In the genomic region with DNA sequence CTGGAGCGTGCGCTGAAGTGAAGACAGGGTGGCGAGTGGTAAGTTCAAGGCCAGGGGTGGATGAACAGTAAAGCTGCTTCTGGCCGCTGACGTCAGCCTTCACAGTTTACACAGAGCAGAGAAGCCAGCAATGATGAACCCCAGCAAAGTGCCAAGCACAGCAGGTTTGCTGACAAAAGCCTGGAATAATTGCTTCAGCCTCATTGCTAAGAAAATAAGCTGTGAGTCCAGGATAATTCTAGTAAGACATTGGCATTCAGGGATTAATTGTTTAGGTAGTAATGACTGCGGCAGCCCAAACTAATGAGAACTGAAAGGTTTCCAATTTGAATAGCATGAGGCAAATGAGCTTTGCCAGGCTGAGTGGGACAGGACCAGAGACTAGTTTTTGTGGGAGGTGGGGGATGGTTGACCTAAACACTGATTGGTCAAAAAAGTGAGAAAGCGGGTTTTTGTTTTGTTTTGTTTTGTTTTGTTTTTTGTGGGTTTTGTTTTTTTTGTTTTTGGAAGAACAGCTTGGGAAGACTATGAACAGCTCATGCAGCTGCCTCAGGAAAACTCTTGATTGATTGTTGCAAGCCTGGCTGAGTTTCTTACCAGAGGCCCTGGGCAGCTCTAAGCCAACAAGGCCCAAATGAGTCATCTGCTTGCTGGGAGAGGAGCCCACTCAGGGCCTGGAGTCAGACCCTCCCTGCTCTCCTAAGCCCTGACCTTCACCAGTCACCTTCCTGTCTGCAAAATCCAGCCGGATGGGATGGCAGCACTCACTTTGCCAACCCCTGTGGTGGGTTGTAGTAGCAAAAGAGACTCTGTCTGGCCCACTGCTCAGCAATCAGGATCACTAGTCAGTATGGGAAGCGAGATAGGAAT, we compare ENCODE assay signal across 12 mouse cellular contexts. TPM values are rescaled to one million over a fixed set of nuclear protein-coding genes. Genes with fewer than 3 reads are reported as not detected.
DNase-seq lines count a peak whose midpoint lies in the region; ATAC-seq and TF ChIP-seq lines count a peak whose summit lies in the region.
"Had no signal": no experiment of that assay in that cellular context is flagged by ENCODE, and none has a peak within 500 bp of the region (broad histone marks: within the 10 kb centered on the region; RNA-seq: fewer than 3 reads in every experiment).

No protein-coding gene starts in this region.

- peak; percentile 37; the same call in 1 of the 2 replicates for ATAC-seq in embryonic facial prominence, embryonic 14.5 days (ENCODE audit: low read depth)
- ATAC-seq in lung, postnatal 0 days = no peak
- ATAC-seq in midbrain, postnatal 0 days (ENCODE audit: low FRiP score) = no peak

- peak; percentile 33 for DNase-seq in embryonic facial prominence, embryonic 14.5 days (ENCODE audit: low spot score)
- no peak for DNase-seq in embryonic facial prominence, embryonic 10.5 days (ENCODE audit: low spot score)
- DNase-seq in lung, postnatal 25 days (ENCODE audit: low spot score) = peak; percentile 5
- no peak for DNase-seq in lung, postnatal 0 days (ENCODE audit: low spot score)
- peak; percentile 10 to 12 for DNase-seq in heart, adult 9 months (ENCODE audit: low spot score in 2 of 2)
- peak; percentile 74 for DNase-seq in midbrain, postnatal 0 days (ENCODE audit: low spot score)
- no peak for DNase-seq in cerebellum, adult 8-10 months
- no peak for DNase-seq in natural killer cell, adult 2 months (ENCODE audit: low spot score in 2 of 2)

- 67% methylated on average over 9 of the region's 9 CpGs for WGBS in embryonic facial prominence, embryonic 14.5 days
- WGBS in embryonic facial prominence, embryonic 10.5 days = 73% methylated on average over 9 of the region's 9 CpGs
- WGBS in lung, postnatal 0 days = 66% methylated on average over 9 of the region's 9 CpGs
- 59% methylated on average over 9 of the region's 9 CpGs for WGBS in midbrain, postnatal 0 days

- H3K4me1 ChIP-seq in embryonic facial prominence, embryonic 14.5 days (ENCODE audit: control insufficient read depth, insufficient read depth, low read length) = no peaks in the 10 kb centered on the region
- peaks cover 3% of the 10 kb centered on the region; the same call in 1 of the 2 replicates for H3K4me1 ChIP-seq in embryonic facial prominence, embryonic 10.5 days
- H3K4me1 ChIP-seq in lung, postnatal 0 days (ENCODE audit: insufficient read depth, low read depth, low read length) = no peaks in the 10 kb centered on the region
- no peaks in the 10 kb centered on the region for H3K4me1 ChIP-seq in midbrain, postnatal 0 days (ENCODE audit: insufficient read depth, low read length)
- H3K4me1 ChIP-seq: embryonic facial prominence, embryonic 13.5 days; limb, embryonic 12.5 days had no signal

- H3K4me2 ChIP-seq in embryonic facial prominence, embryonic 14.5 days (ENCODE audit: low read depth, low read length) = no peak overlapping the region
- H3K4me2 ChIP-seq in lung, postnatal 0 days (replicated peaks; ENCODE audit: low read depth, low read length) = no peak overlapping the region
- no peak overlapping the region for H3K4me2 ChIP-seq in midbrain, postnatal 0 days (ENCODE audit: low read depth, low read length, poor library complexity, severe bottlenecking)
- H3K4me2 ChIP-seq: embryonic facial prominence, embryonic 13.5 days; limb, embryonic 12.5 days had no signal

- H3K9ac ChIP-seq in embryonic facial prominence, embryonic 14.5 days (ENCODE audit: low read depth, low read length) = no peak overlapping the region
- no peak overlapping the region for H3K9ac ChIP-seq in lung, postnatal 0 days (replicated peaks; ENCODE audit: low read depth)
- H3K9ac ChIP-seq in midbrain, postnatal 0 days (replicated peaks; ENCODE audit: low read length, poor library complexity, severe bottlenecking) = no peak overlapping the region
- H3K9ac ChIP-seq: embryonic facial prominence, embryonic 13.5 days; limb, embryonic 12.5 days had no signal

- H3K27me3 ChIP-seq in embryonic facial prominence, embryonic 14.5 days (replicated peaks; ENCODE audit: control insufficient read depth, insufficient read depth, low read length) = no peaks in the 10 kb centered on the region
- H3K27me3 ChIP-seq in embryonic facial prominence, embryonic 10.5 days (replicated peaks; ENCODE audit: low read depth, poor library complexity, severe bottlenecking) = no peaks in the 10 kb centered on the region
- no peaks in the 10 kb centered on the region for H3K27me3 ChIP-seq in lung, postnatal 0 days (replicated peaks; ENCODE audit: insufficient read depth, low read length)
- no peaks in the 10 kb centered on the region for H3K27me3 ChIP-seq in midbrain, postnatal 0 days (ENCODE audit: insufficient read depth, low read length)
- H3K27me3 ChIP-seq: embryonic facial prominence, embryonic 13.5 days; limb, embryonic 12.5 days had no signal

- TF ChIP-seq CTCF in lung, postnatal 0 days (IDR thresholded peaks at IDR 0.05) = no peak
- TF ChIP-seq CTCF in midbrain, postnatal 0 days (IDR thresholded peaks at IDR 0.05) = no peak

- H3K9me3 ChIP-seq in embryonic facial prominence, embryonic 14.5 days (ENCODE audit: control insufficient read depth, low read length) = no peaks in the 10 kb centered on the region
- no peaks in the 10 kb centered on the region for H3K9me3 ChIP-seq in embryonic facial prominence, embryonic 10.5 days
- no peaks in the 10 kb centered on the region for H3K9me3 ChIP-seq in lung, postnatal 0 days (ENCODE audit: low read length)
- no peaks in the 10 kb centered on the region for H3K9me3 ChIP-seq in midbrain, postnatal 0 days (ENCODE audit: low read length)
- H3K9me3 ChIP-seq: embryonic facial prominence, embryonic 13.5 days; limb, embryonic 12.5 days had no signal

- no peaks in the 10 kb centered on the region for H3K36me3 ChIP-seq in embryonic facial prominence, embryonic 14.5 days (ENCODE audit: control insufficient read depth, insufficient read depth, low read length)
- H3K36me3 ChIP-seq in embryonic facial prominence, embryonic 10.5 days (replicated peaks) = no peaks in the 10 kb centered on the region
- no peaks in the 10 kb centered on the region for H3K36me3 ChIP-seq in lung, postnatal 0 days (ENCODE audit: insufficient read depth, low read length)
- H3K36me3 ChIP-seq in midbrain, postnatal 0 days (ENCODE audit: insufficient read depth, low read length) = no peaks in the 10 kb centered on the region
- H3K36me3 ChIP-seq: embryonic facial prominence, embryonic 13.5 days; limb, embryonic 12.5 days had no signal

- H3K27ac ChIP-seq in embryonic facial prominence, embryonic 14.5 days (replicated peaks; ENCODE audit: low read depth, low read length) = no peak overlapping the region
- H3K27ac ChIP-seq in embryonic facial prominence, embryonic 10.5 days (replicated peaks) = no peak overlapping the region
- no peak overlapping the region for H3K27ac ChIP-seq in lung, postnatal 0 days (ENCODE audit: low read length)
- no peak overlapping the region for H3K27ac ChIP-seq in midbrain, postnatal 0 days (ENCODE audit: low read depth, low read length)
- H3K27ac ChIP-seq: embryonic facial prominence, embryonic 13.5 days; limb, embryonic 12.5 days had no signal

- H3K4me3 ChIP-seq in embryonic facial prominence, embryonic 14.5 days (ENCODE audit: low read depth, low read length) = no peak overlapping the region
- no peak overlapping the region for H3K4me3 ChIP-seq in embryonic facial prominence, embryonic 10.5 days
- no peak overlapping the region for H3K4me3 ChIP-seq in lung, postnatal 0 days (ENCODE audit: low read depth, low read length)
- H3K4me3 ChIP-seq in midbrain, postnatal 0 days (ENCODE audit: low read depth, low read length) = no peak overlapping the region
- H3K4me3 ChIP-seq: embryonic facial prominence, embryonic 13.5 days; limb, embryonic 12.5 days had no signal

- TF ChIP-seq EP300 in lung, postnatal 0 days (IDR thresholded peaks at IDR 0.05) = no peak

RNA-seq across cellular contexts. Expression of a gene that starts 17.5 kb away (rescaled TPM):
- 0.35 and 0.43 TPM in 2 replicates for polyA plus RNA-seq in embryonic facial prominence, embryonic 14.5 days (2014; fragmentation: Nextera tagmentation; extraction: Ambion mirVana)
- 0.06 and 0.15 TPM in 2 replicates for polyA plus RNA-seq in embryonic facial prominence, embryonic 10.5 days (2016; fragmentation: Nextera tagmentation; extraction: Ambion mirVana)
- not detected in 2 replicates for polyA plus RNA-seq in lung, postnatal 0 days (2015; fragmentation: Nextera tagmentation; extraction: Ambion mirVana)
- total RNA-seq in midbrain, postnatal 0 days (2014; rRNA removed) = 6.8 and 9.2 TPM in 2 replicates
- 2.5 and 3.1 TPM in 2 replicates for polyA plus RNA-seq in midbrain, postnatal 0 days (2015; fragmentation: Nextera tagmentation; extraction: Ambion mirVana)
- total RNA-seq: monocyte, adult 5-6 weeks had no signal
- polyA plus RNA-seq: heart, postnatal 0 days had no signal

Comparison
In these comparisons a context has a peak if more than half of its experiments do, and no peak if none do; other contexts are left out.
1. DNase-seq: peak in embryonic facial prominence, embryonic 14.5 days (single experiment), lung, postnatal 25 days (single experiment), heart, adult 9 months (2 of 2) and midbrain, postnatal 0 days (single experiment); none in embryonic facial prominence, embryonic 10.5 days (single experiment), lung, postnatal 0 days (single experiment), cerebellum, adult 8-10 months (single experiment) and natural killer cell, adult 2 months (0 of 2).